Mouse (Mus musculus) adipose tissue, adult 10 weeks (tissue): ENCODE results near the gene Rab39b. TPM values are rescaled to one million over a fixed set of nuclear protein-coding genes. Genes with fewer than 3 reads are reported as not detected.

ENCODE experiments used
- polyA plus RNA-seq: library from polyadenylated mRNA; stranded (reverse); fragments of 350-450 nt; fragmentation: Illumina TruSeq; extraction: RNeasy Lipid Tissue Mini Kit (QIAGEN cat#74804); gene quantifications from one replicate; pipeline ENCODE4 v1.2.3, GENCODE M21; 2014; ENCODE audit warnings: low read depth, low replicate concordance

The Rab39b gene
- 1.3 TPM for polyA plus RNA-seq

GRCm38 (mm10) chrX:75577582-75578324 lies at the start of gene Rab39b:
Gene Rab39b, minus strand, starts transcription at chrX:75578231.

Other genes starting within 250 kb of the Rab39b start
- gene Fundc2, start 195.8 kb downstream of the Rab39b start, polyA plus RNA-seq: 39.5 TPM
- gene F8, start 195.6 kb downstream of the Rab39b start, polyA plus RNA-seq: 1.6 TPM
- 21.2 TPM for gene Cmc4, start 161.6 kb downstream of the Rab39b start, polyA plus RNA-seq
- 9.7 TPM for gene Mtcp1, start 161.6 kb downstream of the Rab39b start, polyA plus RNA-seq
- gene Brcc3, start 161.6 kb downstream of the Rab39b start, polyA plus RNA-seq: 20.2 TPM
- gene Vbp1, start 63.9 kb downstream of the Rab39b start, polyA plus RNA-seq: 34.9 TPM